Mouse (Mus musculus) embryonic facial prominence, embryonic 11.5 days (tissue): Measurements from ENCODE around the gene Creg1. TPM values are rescaled to one million over a fixed set of nuclear protein-coding genes. Genes with fewer than 3 reads are reported as not detected.

Experiments
- polyA plus RNA-seq: library from polyadenylated mRNA; unstranded; fragments of >200 nt; fragmentation: Nextera tagmentation; extraction: Ambion mirVana; gene quantifications from 2 replicates; pipeline ENCODE4 v1.2.1, GENCODE M21; 2014

Gene Creg1
- polyA plus RNA-seq, 1 experiment from 2014 or later = 45.8 TPM

Other genes starting within 250 kb of the Creg1 start
- gene Mpzl1, start 129.2 kb upstream of the Creg1 start, polyA plus RNA-seq = 158 and 169 TPM in 2 replicates
- 7.8 and 8.3 TPM in 2 replicates for gene Rcsd1, start 54.0 kb upstream of the Creg1 start, polyA plus RNA-seq
- 1.2 and 2.2 TPM in 2 replicates for gene Cd247, start 24.9 kb downstream of the Creg1 start, polyA plus RNA-seq
- 22.1 and 22.8 TPM in 2 replicates for gene Pou2f1, start 238.9 kb downstream of the Creg1 start, polyA plus RNA-seq